Mouse (Mus musculus) neural tube, embryonic 10.5 days (tissue): ENCODE measurements around the gene Mrpl38.
"Not testable (repeated sequence)": the region's sequence is repeated elsewhere in the genome, so short reads cannot be mapped to it uniquely, and the experiment has no call there.

Experiments
- DNase-seq: peaks from one replicate; pipeline ENCODE4 v3.0.0-alpha.2; 2017; ENCODE audit warnings: low spot score; ENCODE audit errors: extremely low spot score

The Mrpl38 gene

DNA sequence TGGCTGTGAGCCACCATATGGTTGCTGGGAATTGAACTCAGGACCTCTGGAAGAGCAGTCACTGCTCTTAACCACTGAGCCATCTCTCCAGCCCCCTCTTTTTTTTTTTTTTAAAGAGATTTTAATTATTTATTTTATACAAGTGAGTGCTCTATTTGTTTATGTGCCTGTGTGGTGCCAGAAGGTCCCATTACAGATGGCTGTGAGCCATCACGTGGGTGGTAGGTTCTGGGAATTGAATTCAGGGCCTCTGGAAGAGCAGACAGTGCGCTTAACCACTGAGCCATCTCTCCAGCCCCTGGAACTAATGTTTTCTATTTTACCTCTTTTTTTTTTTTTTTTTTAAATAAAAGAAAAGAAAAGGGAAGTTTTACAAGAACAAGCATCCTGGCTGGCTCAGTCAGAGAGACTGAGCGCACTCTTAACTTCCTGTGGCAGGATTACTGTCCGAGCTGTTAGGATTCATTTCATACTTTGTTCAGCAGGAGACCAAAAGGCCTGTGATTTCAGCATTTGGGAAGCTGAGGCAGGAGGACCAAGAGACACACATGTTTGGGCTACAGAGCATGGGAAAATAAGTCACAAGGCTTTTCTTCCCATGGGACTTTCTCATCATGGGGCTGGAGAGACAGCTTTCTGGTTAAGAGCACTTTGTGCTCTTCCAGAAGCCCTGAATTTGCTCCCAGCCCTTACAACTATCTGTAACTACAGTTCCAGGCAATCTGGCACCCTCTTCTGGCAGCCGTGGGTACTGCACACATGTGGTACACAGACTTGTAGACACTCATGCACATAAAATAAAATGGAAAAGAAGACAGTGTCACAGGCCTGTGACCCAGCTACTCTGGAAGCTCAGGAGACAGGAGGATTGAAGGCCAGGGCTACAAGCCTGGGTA, 42.2 kb downstream of the Mrpl38 start:
- no peak for DNase-seq

DNA sequence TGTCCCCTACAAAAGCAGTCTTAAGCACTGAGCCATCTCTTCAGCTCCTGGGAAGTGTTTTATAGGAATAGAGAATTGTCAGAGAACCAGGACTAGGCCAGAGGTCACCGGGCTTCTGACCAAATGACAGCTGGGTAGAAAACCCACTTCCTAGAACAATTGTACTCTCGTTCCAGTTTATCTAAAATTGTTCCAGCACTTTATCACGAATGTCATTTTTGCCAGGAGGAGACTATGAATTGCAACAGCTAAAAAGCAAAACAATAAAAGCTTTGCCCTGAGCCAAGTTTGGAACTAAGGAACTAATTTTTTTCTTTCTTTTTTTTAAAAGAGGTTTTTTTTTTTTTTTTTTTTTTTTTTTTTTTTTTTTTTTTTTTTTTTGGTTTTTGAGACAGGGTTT, 43.1 kb downstream of the Mrpl38 start:
- DNase-seq, result no peak

DNA sequence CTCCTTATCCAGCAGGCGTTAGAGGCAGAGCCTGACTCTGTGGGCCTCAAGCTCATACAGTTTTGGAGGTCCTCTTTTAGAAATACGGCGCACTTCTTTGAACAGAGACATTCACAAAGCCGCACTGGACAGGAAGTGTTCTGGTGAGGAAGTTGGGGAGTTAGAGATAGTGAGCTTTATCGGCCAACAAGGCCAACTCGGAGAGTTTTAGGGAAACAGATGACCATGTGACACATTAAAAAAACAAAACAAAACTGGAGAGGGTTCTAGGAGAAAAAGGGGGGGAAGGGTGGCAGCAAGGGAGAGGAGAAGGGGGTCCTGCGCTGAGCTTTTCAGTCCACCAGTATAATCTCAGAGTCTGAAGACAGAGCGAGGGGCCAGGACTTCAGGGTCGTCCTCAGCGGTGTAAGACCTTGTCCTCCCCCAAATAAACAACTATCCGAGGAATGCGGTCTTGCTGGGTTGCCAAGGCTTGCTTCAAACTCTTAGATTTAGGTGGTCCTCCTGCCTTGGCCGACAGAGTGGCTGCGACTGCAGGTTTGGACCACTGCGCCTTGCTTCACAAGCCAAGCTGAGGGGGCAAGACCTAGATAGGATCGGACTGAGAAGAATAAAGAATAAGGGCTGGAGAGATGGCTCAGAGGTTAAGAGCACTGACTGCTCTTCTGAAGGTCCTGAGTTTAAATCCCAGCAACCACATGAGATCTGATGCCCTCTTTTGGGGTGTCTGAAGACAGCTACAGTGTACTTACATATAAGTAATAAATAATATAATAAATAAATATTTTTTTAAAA, 44.7 kb downstream of the Mrpl38 start:
- DNase-seq, result no peak

DNA sequence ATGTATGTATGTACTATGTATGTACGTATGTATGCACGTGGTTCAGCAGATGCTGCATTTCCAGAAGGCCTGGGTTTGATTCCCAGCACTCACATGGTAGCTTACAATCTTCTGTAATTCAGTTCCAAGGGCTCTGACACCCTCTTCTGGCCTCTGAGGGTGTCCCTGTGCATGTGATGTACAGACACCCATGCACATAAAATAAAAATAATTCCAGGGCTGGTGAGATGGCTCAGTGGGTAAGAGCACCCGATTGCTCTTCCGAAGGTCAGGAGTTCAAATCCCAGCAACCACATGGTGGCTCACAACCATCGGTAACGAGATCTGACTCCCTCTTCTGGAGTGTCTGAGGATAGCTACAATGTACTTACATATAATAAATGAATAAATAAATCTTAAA, 45.7 kb downstream of the Mrpl38 start:
- DNase-seq, result not testable (repeated sequence)

DNA sequence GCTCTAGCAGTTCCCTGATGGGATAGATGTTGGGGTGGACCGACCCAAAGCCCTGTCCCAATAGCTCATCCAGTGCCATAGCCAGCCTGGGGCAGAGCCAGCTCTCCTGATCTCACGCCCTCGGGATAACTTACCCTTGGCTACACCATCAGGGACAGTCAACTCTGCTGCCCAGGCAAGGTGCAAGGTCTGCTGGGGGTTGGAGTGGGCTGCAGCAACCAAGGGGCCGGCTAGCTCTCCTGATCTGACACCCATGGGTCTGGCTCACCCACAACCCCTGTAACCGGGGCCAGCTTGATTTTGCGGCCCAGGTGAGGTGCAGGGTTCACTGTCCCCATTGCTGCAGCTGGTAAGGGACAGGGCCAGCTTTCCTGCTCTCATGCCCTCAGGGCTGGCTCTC, 47.1 kb downstream of the Mrpl38 start:
- no peak for DNase-seq

DNA sequence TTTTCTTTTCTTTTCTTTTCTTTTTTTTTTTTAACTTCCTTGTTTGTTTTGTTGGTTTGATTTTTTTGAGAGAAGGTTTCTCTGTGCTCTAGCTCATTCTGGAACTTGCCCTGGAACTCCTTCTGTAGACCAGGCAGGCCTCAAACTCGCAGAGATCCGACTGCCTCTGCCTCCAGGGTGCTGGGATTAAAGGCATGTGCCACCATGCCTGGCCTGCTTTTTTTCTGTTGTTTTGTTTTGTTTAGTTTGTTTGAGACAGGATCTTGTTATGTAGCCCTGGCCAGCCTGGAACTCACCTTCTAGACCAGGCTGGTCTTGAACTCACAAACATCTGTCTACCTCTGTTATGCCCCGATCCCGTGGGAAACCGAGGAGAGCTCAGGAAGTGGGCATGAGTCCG, 49.1 kb downstream of the Mrpl38 start:
- DNase-seq, result no peak

DNA sequence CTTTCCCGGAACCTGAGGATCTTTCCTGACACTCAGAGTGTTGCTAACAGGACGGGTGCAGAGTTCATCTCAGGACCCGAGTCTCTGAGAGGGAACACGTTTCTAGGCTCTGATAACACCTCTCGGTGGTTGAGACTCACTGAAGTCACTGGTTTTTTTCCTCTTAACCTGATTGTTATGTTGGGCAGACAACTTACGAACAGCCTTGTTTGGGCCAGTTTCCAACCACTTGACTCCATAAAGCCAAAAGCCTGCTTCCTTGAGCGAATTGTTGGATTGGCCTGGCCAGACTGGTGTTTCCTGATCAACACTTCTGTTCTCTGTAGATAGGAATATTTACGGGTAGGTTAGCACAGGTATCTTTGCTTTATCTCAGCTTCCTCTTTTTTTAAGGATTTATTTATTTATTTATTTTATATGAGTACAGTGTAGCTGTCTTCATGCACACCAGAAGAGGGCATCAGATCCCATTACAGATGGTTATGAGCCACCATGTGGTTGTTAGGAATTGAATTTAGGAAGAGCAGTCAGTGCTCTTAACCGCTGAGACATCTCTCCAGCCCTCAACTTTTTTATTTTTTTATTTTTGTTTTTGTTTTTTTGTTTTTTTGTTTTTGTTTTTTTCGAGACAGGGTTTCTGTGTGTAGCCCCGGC, 49.8 kb downstream of the Mrpl38 start:
- no peak for DNase-seq

DNA sequence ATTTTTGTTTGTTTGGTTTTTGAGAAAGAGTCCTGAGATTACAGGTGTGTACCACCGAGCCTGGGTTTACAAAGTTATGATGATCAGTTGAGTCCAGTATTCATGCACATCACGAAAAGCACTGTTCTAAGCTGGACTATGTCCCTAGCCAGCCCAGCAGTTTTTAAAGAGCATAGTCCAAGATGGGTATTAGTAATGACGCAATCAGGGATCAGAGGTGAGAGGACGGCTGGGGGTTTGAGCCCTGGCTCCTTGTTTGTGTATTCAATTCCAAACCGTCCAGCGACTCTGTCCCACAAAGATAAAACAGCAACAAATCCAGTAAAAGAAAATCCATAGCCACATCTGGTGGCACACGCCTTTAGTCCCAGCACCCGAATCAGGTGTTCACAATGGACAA, 50.5 kb downstream of the Mrpl38 start:
- no peak for DNase-seq

DNA sequence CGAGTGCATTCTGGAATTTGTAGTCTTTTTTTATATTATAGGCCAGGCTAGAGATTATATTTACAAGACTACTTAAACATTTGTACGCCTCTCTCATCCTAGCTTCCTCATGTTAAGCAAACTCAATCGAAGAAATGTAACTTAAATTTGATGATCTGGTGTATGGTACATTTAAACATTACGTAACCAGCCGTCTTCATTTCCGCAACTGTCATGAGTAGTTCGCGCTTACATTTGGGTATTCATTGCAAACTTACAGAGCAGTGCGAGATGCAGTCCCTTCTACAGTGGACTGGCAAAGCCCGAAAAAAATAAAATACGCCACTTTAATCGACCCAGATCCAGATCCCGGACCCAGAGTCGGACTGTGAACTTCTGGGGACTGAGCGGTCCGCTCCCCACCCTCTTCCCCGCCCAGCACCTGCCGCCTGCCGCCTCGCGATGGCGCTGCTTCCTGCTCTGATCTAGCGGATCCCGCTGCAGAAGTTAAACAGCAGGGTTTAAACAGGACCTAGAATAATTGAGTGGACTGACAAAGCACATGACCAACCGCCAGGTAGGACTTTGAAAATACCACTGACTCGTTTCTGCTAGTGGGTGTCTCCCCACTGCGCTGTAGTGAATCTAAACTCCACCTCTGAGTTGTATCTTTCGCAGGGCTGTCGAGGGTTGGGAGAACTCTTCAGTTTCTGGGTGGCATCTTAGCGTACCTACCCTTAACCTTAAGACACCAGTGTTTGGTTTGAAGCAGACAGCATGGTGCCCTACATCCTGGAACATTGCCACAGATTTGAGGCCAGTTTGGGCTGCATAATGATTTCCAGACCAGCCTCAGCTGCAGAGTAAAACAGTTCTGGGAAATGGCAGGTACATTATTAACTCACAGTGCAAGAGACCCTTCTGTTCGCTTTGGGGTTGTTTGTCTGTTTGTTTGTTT, 51.2 kb downstream of the Mrpl38 start:
- DNase-seq, result peak; percentile 89

DNA sequence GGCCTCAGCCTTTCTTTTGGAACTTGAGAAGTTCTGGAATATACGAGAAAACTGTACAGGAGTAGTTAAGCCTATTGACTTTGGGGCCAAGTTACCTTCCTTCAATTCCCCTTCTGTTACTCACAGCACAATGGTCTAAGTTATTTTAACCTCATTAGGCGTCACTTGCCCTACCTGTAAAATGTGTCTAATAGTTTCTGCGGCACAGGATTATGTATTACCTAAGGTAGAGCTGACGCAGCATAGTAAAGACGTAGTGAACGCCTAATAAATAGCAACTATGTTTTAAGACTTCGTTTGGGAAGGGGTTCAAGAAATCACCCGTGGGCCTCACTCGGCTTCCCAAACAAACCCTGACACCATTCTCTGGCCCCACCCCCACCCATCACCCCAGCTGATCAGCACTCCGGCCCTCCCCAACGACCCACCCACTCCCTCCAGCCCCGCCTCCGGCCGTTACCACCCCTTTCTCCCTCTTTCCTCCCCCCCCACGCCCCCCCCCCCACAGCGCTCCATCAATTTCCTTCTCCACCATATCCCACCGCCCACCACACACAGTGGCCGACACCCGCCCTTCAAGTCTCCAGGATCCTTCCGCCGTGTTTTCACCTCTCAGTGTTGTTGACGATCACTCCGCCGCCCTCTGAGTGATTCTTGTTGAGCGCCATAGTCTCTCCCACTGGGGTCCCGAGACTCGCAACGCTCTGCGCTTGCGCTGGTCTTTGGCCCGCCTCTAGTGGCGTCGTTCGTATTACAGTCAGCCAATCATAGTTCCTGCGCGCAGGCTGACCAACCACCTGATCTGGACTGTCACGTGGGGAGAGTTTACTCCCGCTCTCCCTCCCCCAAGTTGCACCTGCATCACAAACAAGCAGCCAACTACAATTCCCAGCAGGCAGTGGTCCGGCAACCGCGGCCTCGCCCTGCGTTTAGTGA, 52.1 kb downstream of the Mrpl38 start, which contains the start of gene Wbp2:
TSS of gene Wbp2 (minus strand) at position 738 of the 936 bp plus-strand sequence.
- DNase-seq, result peak; percentile 97

DNA sequence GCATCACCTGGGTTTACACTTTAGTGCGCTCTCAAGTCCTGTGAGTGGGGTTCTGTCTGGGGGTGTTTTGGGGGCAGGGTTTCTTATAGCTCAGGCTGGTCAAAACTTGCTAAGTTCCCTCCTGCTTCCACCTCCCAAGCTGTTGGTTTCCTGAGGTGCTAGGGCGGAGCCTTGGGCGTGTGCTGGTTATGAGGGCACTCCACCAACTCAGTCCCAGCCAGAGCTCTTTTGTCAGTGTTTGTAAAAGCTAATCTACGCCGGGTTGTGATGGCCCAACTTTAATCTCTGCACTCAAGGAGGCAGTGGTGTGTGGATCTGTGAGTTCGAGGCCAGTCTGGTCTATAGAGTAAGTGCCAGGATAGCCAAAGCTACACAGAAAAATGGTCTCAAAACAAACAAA, 54.5 kb downstream of the Mrpl38 start:
- DNase-seq, result no peak

DNA sequence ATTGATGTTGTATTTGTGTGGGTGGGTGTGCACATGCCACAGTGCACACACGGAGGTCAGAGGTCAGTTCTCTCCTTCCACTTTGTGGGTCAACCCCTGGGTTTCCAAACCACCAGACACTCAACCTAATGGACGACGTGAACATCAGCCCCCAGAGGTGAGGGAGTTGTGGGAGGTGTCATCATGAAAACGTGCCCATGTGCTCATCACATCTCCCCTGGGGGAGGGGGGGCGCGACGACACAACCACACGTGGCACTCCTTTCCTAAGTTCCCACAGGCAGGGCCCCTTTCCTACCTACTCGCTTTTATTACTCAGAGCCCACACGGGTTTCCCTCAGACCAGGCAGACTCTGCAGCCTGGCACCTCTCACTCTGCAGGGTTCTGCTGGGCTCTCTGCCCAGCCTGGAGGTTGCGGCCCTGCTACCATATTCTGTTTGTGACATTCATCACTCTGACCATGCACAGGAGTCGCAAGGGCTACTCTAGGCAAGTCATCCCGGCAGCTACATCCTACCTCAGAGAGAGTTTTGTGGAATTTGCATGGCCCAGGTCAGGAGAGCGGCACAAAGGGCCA, 55.5 kb downstream of the Mrpl38 start:
- DNase-seq, result no peak
